Mouse (Mus musculus) hindbrain, embryonic 11.5 days (tissue): ENCODE data around the gene Rad23a. TPM values are rescaled to one million over a fixed set of nuclear protein-coding genes. Genes with fewer than 3 reads are reported as not detected.

Experiments used
- ATAC-seq: fragments of 200-750 bp; cut with Nextera tagmentation; 2 replicates; pipeline ENCODE4 v1.8.0; 2017; ENCODE audit warnings: mild to moderate bottlenecking, moderate TSS enrichment, moderate library complexity; ENCODE audit not compliant: low FRiP score
- DNase-seq: peaks from one replicate; pipeline ENCODE4 v3.0.0-alpha.2; 2015; ENCODE audit warnings: low spot score
- H3K27ac ChIP-seq: fragments of 300-500 bp; sonication (generic); 2 replicates; pipeline ENCODE4 v1.5.1; 2014; ENCODE audit warnings: mild to moderate bottlenecking, low read depth, low read length
- H3K27me3 ChIP-seq: fragments of 300-500 bp; sonication (generic); 2 replicates; pipeline ENCODE4 v1.6.1; 2014; ENCODE audit warnings: mild to moderate bottlenecking, low read length, moderate library complexity, mixed read lengths; ENCODE audit not compliant: control insufficient read depth, insufficient read depth
- H3K36me3 ChIP-seq: fragments of 300-500 bp; sonication (generic); 2 replicates; pipeline ENCODE4 v1.6.1; 2014; ENCODE audit warnings: mild to moderate bottlenecking, low read length, moderate library complexity, mixed read lengths; ENCODE audit not compliant: control insufficient read depth, insufficient read depth
- H3K4me1 ChIP-seq: fragments of 300-500 bp; sonication (generic); replicated peaks from 2 replicates; pipeline ENCODE4 v1.6.1; 2014; ENCODE audit warnings: low read length, mixed read lengths; ENCODE audit not compliant: control insufficient read depth, insufficient read depth
- H3K4me2 ChIP-seq: fragments of 300-500 bp; sonication (generic); replicated peaks from 2 replicates; pipeline ENCODE4 v1.6.1; 2014; ENCODE audit warnings: mild to moderate bottlenecking, low read depth, low read length
- H3K4me3 ChIP-seq: fragments of 300-500 bp; sonication (generic); 2 replicates; pipeline ENCODE4 v1.5.1; 2014; ENCODE audit warnings: low read depth, low read length
- H3K9ac ChIP-seq: fragments of 300-500 bp; sonication (generic); 2 replicates; pipeline ENCODE4 v1.6.1; 2014; ENCODE audit warnings: low read depth, low read length
- H3K9me3 ChIP-seq: fragments of 300-500 bp; sonication (generic); 2 replicates; pipeline ENCODE4 v1.6.1; 2016; ENCODE audit warnings: low read length; ENCODE audit not compliant: control insufficient read depth
- WGBS: fragments of 180-500 bp; shearing (Covaris S2); extraction: QIAGEN DNeasy Blood & Tissue Kit; methylation state at CpG from one replicate; pipeline ENCODE4 v1.1.7; 2014; 5-methylcytosine and 5-hydroxymethylcytosine counted together
- polyA plus RNA-seq: library from polyadenylated mRNA; unstranded; fragments of >200 nt; fragmentation: Nextera tagmentation; extraction: Ambion mirVana; gene quantifications from 2 replicates; pipeline ENCODE4 v1.2.1, GENCODE M21; 2014

Gene Rad23a
- polyA plus RNA-seq, 1 experiment from 2014 or later, result 88.6 TPM

- WGBS, result 19% methylated on average over 10 of the region's 10 CpGs
- Histone ChIP-seq H3K9me3 (no peaks in the 10 kb centered on the region), H3K4me2 (peak overlapping the region; percentile 24; the same call in 1 of the 2 replicates), H3K4me1 (peaks cover 6% of the 10 kb centered on the region; the same call in 1 of the 2 replicates), H3K4me3 (peak overlapping the region; percentile 20; the same call in 1 of the 2 replicates), H3K27ac (peak overlapping the region; percentile 17; the same call in 1 of the 2 replicates), H3K36me3 (no peaks in the 10 kb centered on the region), H3K27me3 (peaks cover 38% of the 10 kb centered on the region), H3K9ac (peak overlapping the region; percentile 40; the same call in 1 of the 2 replicates)
- DNase-seq, result peak; percentile 41
- ATAC-seq, result peak; percentile 10
Measured at GRCm38 (mm10) chr8:84811303-84811702, 29.2 kb downstream of the Rad23a start.

DNA sequence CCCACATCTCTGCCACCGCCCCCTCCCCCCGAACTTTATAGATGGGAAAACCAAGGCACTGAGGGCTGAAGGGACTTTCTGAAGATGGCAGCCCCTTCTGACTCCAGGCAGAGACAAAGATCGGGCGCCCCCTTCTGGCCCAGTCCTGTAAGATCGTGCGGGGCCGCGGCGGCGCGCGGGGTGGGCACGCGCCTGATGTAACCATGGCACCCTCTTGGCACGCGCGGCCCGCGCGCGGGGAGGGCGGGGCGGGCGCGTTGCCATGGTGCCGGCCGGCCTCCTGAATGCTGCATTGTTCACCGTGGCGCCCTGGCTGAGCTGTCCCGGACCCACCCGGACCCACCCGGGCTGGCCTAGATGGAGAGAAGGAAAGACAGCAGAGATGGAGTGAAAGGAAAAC is 29.6 kb downstream of the Rad23a start:
- Histone ChIP-seq H3K9me3 (no peaks in the 10 kb centered on the region), H3K4me3 (peak overlapping the region; percentile 20; the same call in 1 of the 2 replicates), H3K36me3 (no peaks in the 10 kb centered on the region), H3K9ac (peak overlapping the region; percentile 40; the same call in 1 of the 2 replicates), H3K27me3 (peaks cover 38% of the 10 kb centered on the region), H3K4me2 (peak overlapping the region; percentile 24; the same call in 1 of the 2 replicates), H3K27ac (0 out of 2 replicates have a peak overlapping the region, but pooled peaks have one; percentile 1), H3K4me1 (peaks cover 6% of the 10 kb centered on the region; the same call in 1 of the 2 replicates)
- DNase-seq (peak; percentile 96), ATAC-seq (peak; percentile 90)
- WGBS, result 1% methylated on average over 30 of the region's 32 CpGs

GRCm38 (mm10) chr8:84809941-84810280 is 30.6 kb downstream of the Rad23a start:
- WGBS, result 68% methylated on average over 5 of the region's 5 CpGs

GRCm38 (mm10) chr8:84809109-84809940 is 31.1 kb downstream of the Rad23a start:
- WGBS, result 48% methylated on average over 12 of the region's 12 CpGs
- Histone ChIP-seq H3K4me3 (no peak overlapping the region), H3K4me1 (no peaks in the 10 kb centered on the region), H3K9ac (no peak overlapping the region), H3K9me3 (no peaks in the 10 kb centered on the region), H3K4me2 (no peak overlapping the region), H3K27me3 (peaks cover 47% of the 10 kb centered on the region), H3K36me3 (no peaks in the 10 kb centered on the region), H3K27ac (no peak overlapping the region)
- ATAC-seq, result no peak
- DNase-seq, result no peak

More at GRCm38 (mm10) chr8:84809941-84810280, 30.6 kb downstream of the Rad23a start:
- ATAC-seq, result no peak
- no peak overlapping the region for H3K4me3 ChIP-seq
- H3K9ac ChIP-seq, result no peak overlapping the region
- H3K4me2 ChIP-seq, result no peak overlapping the region
- H3K9me3 ChIP-seq, result no peaks in the 10 kb centered on the region
- peaks cover 5% of the 10 kb centered on the region; the same call in 1 of the 2 replicates for H3K4me1 ChIP-seq
- no peaks in the 10 kb centered on the region for H3K36me3 ChIP-seq
- no peak overlapping the region for H3K27ac ChIP-seq
- peaks cover 45% of the 10 kb centered on the region for H3K27me3 ChIP-seq
- DNase-seq, result no peak

DNA sequence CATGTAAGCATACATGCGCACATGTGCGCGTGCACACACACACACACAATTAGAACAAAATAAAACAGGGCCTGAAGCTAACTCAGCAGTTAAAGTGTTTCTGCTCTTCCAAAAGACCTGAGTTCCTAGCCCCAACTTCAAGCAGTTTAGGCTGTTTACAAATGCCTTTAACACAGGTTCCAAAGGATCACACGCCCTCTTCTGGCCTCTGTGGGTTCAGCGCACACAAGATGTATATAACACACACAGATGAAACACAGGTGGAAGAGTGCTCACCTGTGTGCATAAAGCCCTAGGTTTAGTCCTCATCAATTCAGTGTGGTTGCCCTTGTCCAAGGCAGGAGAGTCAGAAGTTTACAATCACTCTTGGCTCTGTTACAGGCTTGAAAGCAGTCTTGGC is 34.4 kb downstream of the Rad23a start:
- ATAC-seq (no peak), DNase-seq (no peak)
- Histone ChIP-seq H3K9me3 (no peaks in the 10 kb centered on the region), H3K4me1 (no peaks in the 10 kb centered on the region), H3K36me3 (no peaks in the 10 kb centered on the region), H3K9ac (no peak overlapping the region), H3K27me3 (peaks cover 61% of the 10 kb centered on the region), H3K4me2 (no peak overlapping the region), H3K27ac (no peak overlapping the region), H3K4me3 (no peak overlapping the region)
- 90% methylated on average over 5 of the region's 5 CpGs for WGBS

- H3K27me3 ChIP-seq, result peaks cover 92% of the 10 kb centered on the region
- WGBS, result 1% methylated on average over 32 of the region's 125 CpGs
- H3K4me2 ChIP-seq, result peak within 1 kb of the TSS; percentile 77
- peaks cover 8% of the 10 kb centered on the region for H3K4me1 ChIP-seq
- peak within 1 kb of the TSS; percentile 47 for H3K4me3 ChIP-seq
- H3K9ac ChIP-seq, result peak within 1 kb of the TSS; percentile 78
- no peaks in the 10 kb centered on the region for H3K9me3 ChIP-seq
- peak; percentile 25; the same call in 1 of the 2 replicates for ATAC-seq
- peak; percentile 64 for DNase-seq
- H3K27ac ChIP-seq, result no peak within 1 kb of the TSS
- no peaks in the 10 kb centered on the region for H3K36me3 ChIP-seq
Measured at GRCm38 (mm10) chr8:84799999-84800831, 40.2 kb downstream of the Rad23a start, which contains the start of gene Nfix. Gene Nfix (minus strand): TSS chr8:84800344.

DNA sequence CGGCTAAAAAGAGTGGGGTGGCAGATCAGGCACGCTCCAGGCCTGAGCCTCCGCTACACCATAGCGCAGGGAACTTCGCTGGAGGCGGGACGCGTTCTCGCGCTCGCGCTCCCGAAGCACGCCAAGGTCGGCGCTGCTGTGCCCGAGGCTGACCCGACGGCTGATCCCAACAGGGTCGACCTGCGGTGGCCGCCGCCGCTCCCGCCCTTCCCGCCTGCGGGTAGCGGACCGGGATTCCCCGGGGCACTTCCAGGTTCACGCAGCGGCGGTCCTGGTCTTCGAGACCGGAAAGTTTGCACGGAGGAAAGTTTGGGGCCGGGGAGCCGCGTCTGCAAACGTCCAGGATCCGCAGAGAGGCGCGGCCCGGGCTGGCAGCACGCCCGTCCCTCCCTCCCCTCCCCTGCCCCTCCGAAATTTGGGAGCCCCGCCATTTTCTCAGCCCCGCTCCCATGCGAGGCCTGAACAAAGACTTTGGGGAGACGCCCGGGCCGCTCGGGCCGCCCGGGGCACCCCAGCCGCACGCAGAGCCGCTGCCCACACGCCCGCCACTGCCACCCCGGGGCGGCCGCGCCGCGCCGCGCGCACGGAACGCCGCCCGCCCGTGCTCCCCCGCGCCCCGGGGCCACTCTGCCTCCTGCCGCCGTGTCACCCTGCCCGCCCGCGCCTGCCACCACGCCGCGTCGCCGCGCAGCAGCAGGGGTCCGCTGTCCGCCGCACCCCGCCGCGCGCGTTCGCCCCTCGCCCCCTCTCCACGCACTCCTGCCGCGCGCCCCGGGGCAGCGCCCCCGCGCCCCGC is 41.1 kb downstream of the Rad23a start:
- no peaks in the 10 kb centered on the region for H3K36me3 ChIP-seq
- peak; percentile 62 for DNase-seq
- no peak for ATAC-seq
- peaks cover 90% of the 10 kb centered on the region for H3K27me3 ChIP-seq
- peak overlapping the region; percentile 78 for H3K9ac ChIP-seq
- no peak overlapping the region for H3K27ac ChIP-seq
- peak overlapping the region; percentile 47 for H3K4me3 ChIP-seq
- WGBS, result 1% methylated on average over 77 of the region's 108 CpGs
- no peaks in the 10 kb centered on the region for H3K9me3 ChIP-seq
- H3K4me2 ChIP-seq, result peak overlapping the region; percentile 77
- H3K4me1 ChIP-seq, result peaks cover 8% of the 10 kb centered on the region
